Mouse (Mus musculus) common myeloid progenitor, adult 5-6 weeks (primary cell): Measurements from ENCODE around the gene Col4a5. TPM values are rescaled to one million over a fixed set of nuclear protein-coding genes. Genes with fewer than 3 reads are reported as not detected.

Source experiments
- ATAC-seq: replicated peaks from 2 replicates; pipeline ENCODE4 v1.8.0; 2016; ENCODE audit warnings: low read depth, mild to moderate bottlenecking, moderate TSS enrichment, inconsistent platforms; ENCODE audit not compliant: poor library complexity, severe bottlenecking
- total RNA-seq: library from RNA; stranded (forward); fragments of 200-1000, 187-1606 nt; gene quantifications from 2 replicates; pipeline ENCODE4 v1.2.3, GENCODE M21; 2017

The Col4a5 gene
- total RNA-seq: not detected in 2 replicates

GRCm38 (mm10) chrX:141475110-141475509 is at the start of gene Col4a5:
Gene Col4a5, plus strand, starts transcription at chrX:141475385.
- peak; percentile 79 for ATAC-seq

- no peak for ATAC-seq
Observed at GRCm38 (mm10) chrX:141436780-141437179, 38.4 kb upstream of the Col4a5 start.

GRCm38 (mm10) chrX:141439423-141439822 is 35.8 kb upstream of the Col4a5 start:
- ATAC-seq: no peak

- no peak for ATAC-seq
Observed at GRCm38 (mm10) chrX:141447936-141448335, 27.2 kb upstream of the Col4a5 start.

- peak; percentile 51; the same call in 1 of the 2 replicates for ATAC-seq
Observed at GRCm38 (mm10) chrX:141473470-141474302, 1.5 kb upstream of the Col4a5 start, which contains the start of gene Col4a6. Gene Col4a6, minus strand, starts transcription at chrX:141474076.

- peak; percentile 61 for ATAC-seq
Observed at GRCm38 (mm10) chrX:141475566-141476327, 562 bp downstream of the Col4a5 start.

- ATAC-seq: no peak
Observed at GRCm38 (mm10) chrX:141494545-141494944, 19.4 kb downstream of the Col4a5 start.

- no peak for ATAC-seq
Observed at GRCm38 (mm10) chrX:141503125-141503524, 27.9 kb downstream of the Col4a5 start.

GRCm38 (mm10) chrX:141533447-141533846 is 58.3 kb downstream of the Col4a5 start:
- ATAC-seq: no peak

GRCm38 (mm10) chrX:141547471-141547870 is 72.3 kb downstream of the Col4a5 start:
- no peak for ATAC-seq

GRCm38 (mm10) chrX:141590242-141590641 is 115.1 kb downstream of the Col4a5 start:
- 0 out of 2 replicates have a peak, but pooled peaks have one; percentile 56 for ATAC-seq

- ATAC-seq: peak; percentile 34; the same call in 1 of the 2 replicates
Observed at GRCm38 (mm10) chrX:141721725-141722124, 246.5 kb downstream of the Col4a5 start.

GRCm38 (mm10) chrX:141723936-141724335 is 248.8 kb downstream of the Col4a5 start:
- ATAC-seq: no peak

- peak; percentile 36; the same call in 1 of the 2 replicates for ATAC-seq
Observed at GRCm38 (mm10) chrX:141724391-141724891, 249.3 kb downstream of the Col4a5 start.

- 0 out of 2 replicates have a peak, but pooled peaks have one; percentile 4 for ATAC-seq
Observed at GRCm38 (mm10) chrX:141724937-141725918, 250.0 kb downstream of the Col4a5 start, which contains the start of gene Irs4. Gene Irs4, minus strand, starts transcription at chrX:141725263.

- ATAC-seq: no peak
Observed at GRCm38 (mm10) chrX:141729570-141729969, 254.4 kb downstream of the Col4a5 start.
